Mouse (Mus musculus) CH12.LX (cell line): ENCODE measurements around the gene Rmi1. TPM values are rescaled to one million over a fixed set of nuclear protein-coding genes. Genes with fewer than 3 reads are reported as not detected.

Experiments used
- DNase-seq: peaks from one replicate; pipeline ENCODE4 v3.0.0-alpha.2; 2013; ENCODE audit errors: extremely low read depth
- H3K27ac ChIP-seq: 2 replicates; pipeline ENCODE4 v1.5.1; 2012; ENCODE audit warnings: low read depth, mild to moderate bottlenecking, control low read depth, moderate library complexity; ENCODE audit not compliant: insufficient read depth
- H3K27me3 ChIP-seq: replicated peaks from 2 replicates; pipeline ENCODE3; 2012; ENCODE audit warnings: inconsistent platforms
- H3K36me3 ChIP-seq, 2 experiments: replicated peaks in 1 of 2; 2 replicates each; pipeline versions ENCODE3 to v1.6.1; 2012; ENCODE audit warnings: inconsistent platforms in 1 of 2, low read length in 1 of 2, mild to moderate bottlenecking in 1 of 2, mixed read lengths in 1 of 2, moderate library complexity in 1 of 2; ENCODE audit not compliant: control insufficient read depth in 1 of 2, insufficient read depth in 1 of 2
- H3K4me1 ChIP-seq, 2 experiments: 2 replicates each; pipeline ENCODE4 v1.6.1; 2012; ENCODE audit warnings: inconsistent platforms in 1 of 2, moderate library complexity in 1 of 2; ENCODE audit not compliant: insufficient read depth in 2 of 2, control insufficient read depth in 1 of 2
- H3K4me2 ChIP-seq: 2 replicates; pipeline ENCODE4 v1.6.1; 2012; ENCODE audit warnings: low read depth, mild to moderate bottlenecking, control low read depth; ENCODE audit not compliant: poor library complexity, insufficient read depth, severe bottlenecking
- H3K4me3 ChIP-seq, 3 experiments: fragments of 150-350 bp in 1 of 3; sonication (generic) in 1 of 3; replicated peaks in 1 of 3; 2 replicates each; pipeline versions ENCODE3 to v1.5.1; 2011 to 2012; ENCODE audit warnings: low read depth in 2 of 3, low read length in 2 of 3, mild to moderate bottlenecking in 2 of 3, moderate library complexity in 2 of 3, control low read depth in 1 of 3, improper control_type of control experiment in 1 of 3, inconsistent platforms in 1 of 3, mixed read lengths in 1 of 3; ENCODE audit not compliant: poor library complexity in 1 of 3
- H3K79me2 ChIP-seq: replicated peaks from 2 replicates; pipeline ENCODE4 v1.6.1; 2012; ENCODE audit warnings: mild to moderate bottlenecking, moderate library complexity; ENCODE audit not compliant: control insufficient read depth, poor library complexity, insufficient read depth, severe bottlenecking; ENCODE audit errors: extremely low read depth
- H3K9ac ChIP-seq: 2 replicates; pipeline ENCODE4 v1.6.1; 2012; ENCODE audit warnings: low read depth, mild to moderate bottlenecking, control low read depth, moderate library complexity; ENCODE audit not compliant: insufficient read depth
- H3K9me3 ChIP-seq: replicated peaks from 2 replicates; pipeline ENCODE3; 2012; ENCODE audit warnings: low read length, inconsistent platforms, mixed read lengths
- CTCF ChIP-seq, 2 experiments: IDR thresholded peaks in 1 of 2; conservative IDR thresholded peaks in 1 of 2; 2 replicates each; pipeline ENCODE4 v1.5.1; 2011 to 2012; ENCODE audit warnings: low read depth in 2 of 2, low read length in 2 of 2, improper control_type of control experiment in 1 of 2, inconsistent platforms in 1 of 2, mild to moderate bottlenecking in 1 of 2, moderate library complexity in 1 of 2
- ETS1 ChIP-seq: conservative IDR thresholded peaks from 2 replicates; pipeline ENCODE4 v1.6.1; 2012; ENCODE audit warnings: low read depth, mild to moderate bottlenecking, inconsistent platforms, low read length, improper control_type of control experiment, moderate library complexity
- JUN ChIP-seq: IDR thresholded peaks from 2 replicates; pipeline ENCODE4 v1.6.1; 2011; ENCODE audit warnings: low read depth, mild to moderate bottlenecking, low read length, improper control_type of control experiment, moderate library complexity; ENCODE audit not compliant: insufficient read depth
- JUND ChIP-seq: conservative IDR thresholded peaks from 2 replicates; pipeline ENCODE4 v1.6.1; 2011; ENCODE audit warnings: low read depth, low read length, improper control_type of control experiment
- KAT2A ChIP-seq: IDR thresholded peaks from 2 replicates; pipeline ENCODE4 v1.6.1; 2012; ENCODE audit warnings: low read length, improper control_type of control experiment, inconsistent platforms; ENCODE audit not compliant: insufficient replicate concordance
- MAFK ChIP-seq: IDR thresholded peaks from 2 replicates; pipeline ENCODE4 v1.6.1; 2011; ENCODE audit warnings: low read length, improper control_type of control experiment; ENCODE audit not compliant: insufficient replicate concordance
- MAX ChIP-seq: IDR thresholded peaks from 2 replicates; pipeline ENCODE4 v1.6.1; 2011; ENCODE audit warnings: low read length, improper control_type of control experiment
- MEF2A ChIP-seq: IDR thresholded peaks from 2 replicates; pipeline ENCODE4 v1.6.1; 2014; ENCODE audit warnings: low read depth, mild to moderate bottlenecking, inconsistent platforms, low read length, improper control_type of control experiment, borderline replicate concordance
- MXI1 ChIP-seq: IDR thresholded peaks from 2 replicates; pipeline ENCODE4 v1.6.1; 2011; ENCODE audit warnings: mild to moderate bottlenecking, low read depth, low read length, improper control_type of control experiment
- NELFE ChIP-seq: IDR thresholded peaks from 2 replicates; pipeline ENCODE4 v1.6.1; 2011; ENCODE audit warnings: low read depth, low read length, improper control_type of control experiment
- NRF1 ChIP-seq: IDR thresholded peaks from 2 replicates; pipeline ENCODE4 v1.6.1; 2014; ENCODE audit warnings: low read depth, mild to moderate bottlenecking, inconsistent platforms, low read length, improper control_type of control experiment, moderate library complexity
- PAX5 ChIP-seq: IDR thresholded peaks from 2 replicates; pipeline ENCODE4 v1.6.1; 2012; ENCODE audit warnings: low read length, inconsistent platforms, mixed read lengths
- POLR2AphosphoS2 ChIP-seq: IDR thresholded peaks from 2 replicates; pipeline ENCODE4 v1.6.1; 2011; ENCODE audit warnings: low read depth, low read length, improper control_type of control experiment
- RAD21 ChIP-seq: IDR thresholded peaks from 2 replicates; pipeline ENCODE4 v1.6.1; 2011; ENCODE audit warnings: low read depth, mild to moderate bottlenecking, low read length, improper control_type of control experiment, moderate library complexity
- RCOR1 ChIP-seq: conservative IDR thresholded peaks from 2 replicates; pipeline ENCODE4 v1.6.1; 2012; ENCODE audit warnings: low read depth, mild to moderate bottlenecking, inconsistent platforms, low read length, improper control_type of control experiment
- SIN3A ChIP-seq: IDR thresholded peaks from 2 replicates; pipeline ENCODE4 v1.6.1; 2012; ENCODE audit warnings: low read length, improper control_type of control experiment, inconsistent platforms
- SMC3 ChIP-seq: IDR thresholded peaks from 2 replicates; pipeline ENCODE4 v1.6.1; 2011; ENCODE audit warnings: low read depth, low read length, improper control_type of control experiment
- TBP ChIP-seq: conservative IDR thresholded peaks from 2 replicates; pipeline ENCODE4 v1.6.1; 2011; ENCODE audit warnings: low read depth, low read length, improper control_type of control experiment
- UBTF ChIP-seq: IDR thresholded peaks from 2 replicates; pipeline ENCODE4 v1.6.1; 2012; ENCODE audit warnings: low read depth, mild to moderate bottlenecking, inconsistent platforms, low read length, improper control_type of control experiment, moderate library complexity
- USF2 ChIP-seq: conservative IDR thresholded peaks from 2 replicates; pipeline ENCODE4 v1.6.1; 2011; ENCODE audit warnings: low read depth, low read length, improper control_type of control experiment
- ZKSCAN1 ChIP-seq: IDR thresholded peaks from 2 replicates; pipeline ENCODE4 v1.6.1; 2012; ENCODE audit warnings: low read depth, inconsistent platforms, low read length, improper control_type of control experiment, borderline replicate concordance
- ZMIZ1 ChIP-seq: IDR thresholded peaks from 2 replicates; pipeline ENCODE4 v1.6.1; 2012; ENCODE audit warnings: low read depth, mild to moderate bottlenecking, inconsistent platforms, low read length, improper control_type of control experiment
- ZNF384 ChIP-seq: IDR thresholded peaks from 2 replicates; pipeline ENCODE4 v1.6.1; 2012; ENCODE audit warnings: low read depth, low read length, improper control_type of control experiment, inconsistent platforms
- dilution Hi-C: fragments of 300-500 bp; cut with MboI; formaldehyde crosslinking; loops from 2 replicates; pipeline ENCODE4 v1.14.3; 2020; ENCODE audit warnings: low sequenced_read_pairs; ENCODE audit not compliant: extremely low pct_unique_long_range_greater_than_20kb, extremely low pct_ligation_motif_present
- in situ Hi-C: fragments of 300-500 bp; cut with MboI; formaldehyde crosslinking; loops from 3 replicates; pipeline ENCODE4 v1.14.3; 2019; ENCODE audit warnings: low sequenced_read_pairs, low pct_ligation_motif_present, low pct_unique_long_range_greater_than_20kb, mixed read lengths
- polyA plus RNA-seq: library from polyadenylated mRNA; unstranded; fragments of >175 nt; gene quantifications from 2 replicates; pipeline ENCODE4 v1.2.1, GENCODE M21; 2012; ENCODE audit warnings: low read depth; ENCODE audit not compliant: insufficient read length
- total RNA-seq, 2 experiments: library from RNA; depleted of rRNA; stranded (reverse); fragments of 300-350 nt in 1 of 2; fragments of >200 nt in 1 of 2; gene quantifications; 2 replicates each; pipeline ENCODE4 v1.2.3; 2012 to 2014

Rmi1 gene
- total and polyA plus RNA-seq, 3 experiments: 6.8 to 11.0 (median 8.4) TPM

DNA sequence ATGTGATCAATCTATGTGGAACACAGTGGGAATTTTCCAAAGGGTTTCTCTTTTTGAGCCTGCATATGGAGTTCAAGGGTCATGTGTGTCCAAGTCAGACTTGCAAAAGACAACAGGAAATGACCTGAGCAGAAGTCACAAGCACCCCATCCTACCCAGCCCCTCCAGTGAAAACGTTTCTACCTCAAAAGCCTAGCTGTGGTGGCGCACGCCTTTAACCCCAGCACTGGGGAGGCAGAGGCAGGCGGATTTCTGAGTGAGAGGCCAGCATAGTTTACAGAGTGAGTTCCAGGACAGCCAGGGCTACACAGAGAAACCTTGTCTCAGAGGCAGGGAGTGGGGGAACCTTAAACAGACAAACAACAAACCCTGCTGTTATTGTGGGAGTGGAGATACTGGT, 50.2 kb downstream of the Rmi1 start:
- dilution Hi-C loops (no loop called here), in situ Hi-C loops (no loop called here)
- H3K79me2 ChIP-seq: no peaks in the 10 kb centered on the region
- H3K4me1 ChIP-seq: peaks cover 3 to 7% of the 10 kb centered on the region in 2 experiments; a peak in 3 of 4 replicates
- TF ChIP-seq ZMIZ1 (no peak), TBP (no peak), ETS1 (no peak), SIN3A (no peak), CTCF (conservative IDR thresholded peaks at IDR 0.05 in 1 of 2, IDR thresholded peaks at IDR 0.05 in 1 of 2; ENCODE audit: low read depth in 2 of 2, low read length in 2 of 2) (no peak), NRF1 (no peak), ZNF384 (no peak), RCOR1 (no peak), UBTF (no peak), POLR2AphosphoS2 (no peak), MXI1 (no peak)
- H3K4me2 ChIP-seq: no peak overlapping the region; the same call in 1 of the 2 replicates
- H3K9me3 ChIP-seq: peaks cover 7% of the 10 kb centered on the region
- no peak overlapping the region for H3K4me3 ChIP-seq
- DNase-seq: no peak
- H3K27ac ChIP-seq: no peak overlapping the region
- peaks cover 85% of the 10 kb centered on the region for H3K27me3 ChIP-seq
- no peak overlapping the region for H3K9ac ChIP-seq
- H3K36me3 ChIP-seq: no peaks in the 10 kb centered on the region

DNA sequence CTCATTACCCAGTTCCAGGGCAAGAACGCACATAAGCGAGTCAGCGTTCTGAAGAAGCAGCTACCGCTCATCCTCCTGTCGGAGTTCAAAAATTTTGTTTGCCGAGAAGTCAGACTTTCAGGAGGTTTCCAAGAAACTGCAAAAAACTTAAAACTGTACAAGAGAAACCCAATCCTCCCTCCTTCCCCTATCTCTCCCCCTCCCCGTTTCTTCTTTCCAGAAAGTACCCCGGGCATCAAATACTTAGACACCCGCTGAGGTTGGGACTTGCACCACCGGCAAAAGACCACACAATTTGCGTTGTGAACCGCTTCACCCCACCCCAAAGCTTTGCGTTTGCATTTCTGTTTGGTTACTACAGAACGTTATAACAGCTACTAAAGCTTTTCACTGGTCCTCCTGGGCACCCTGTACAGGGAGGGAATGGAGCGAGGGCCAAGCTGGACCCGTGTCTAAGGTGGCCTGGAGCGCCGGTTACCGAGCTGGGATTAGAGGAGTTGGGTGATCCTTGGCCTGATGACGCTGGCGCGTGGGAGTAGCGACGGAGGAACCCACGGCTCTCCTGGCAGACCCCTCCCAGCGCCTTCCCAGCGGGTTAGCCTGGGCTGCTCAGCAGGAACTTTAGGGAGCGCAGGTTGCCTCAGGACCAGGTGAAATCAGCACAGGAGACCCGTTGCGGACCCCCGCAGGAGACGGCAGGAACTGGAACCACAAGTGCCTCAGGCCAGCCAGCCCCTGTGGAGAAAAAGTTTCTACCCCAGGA, 50.8 kb downstream of the Rmi1 start:
- Histone ChIP-seq H3K27ac (no peak overlapping the region), H3K27me3 (peaks cover 83% of the 10 kb centered on the region), H3K4me3 (peak overlapping the region in 1 of 3 experiments; percentile 8), H3K9me3 (peaks cover 7% of the 10 kb centered on the region), H3K4me2 (peak overlapping the region; percentile 61), H3K4me1 (peaks cover 3 to 7% of the 10 kb centered on the region in 2 experiments; a peak in 3 of 4 replicates), H3K79me2 (no peaks in the 10 kb centered on the region), H3K36me3 (no peaks in the 10 kb centered on the region), H3K9ac (no peak overlapping the region)
- dilution Hi-C loops: no loop called here
- no peak for TF ChIP-seq MAFK
- TF ChIP-seq SIN3A: no peak
- no peak for TF ChIP-seq TBP
- TF ChIP-seq MEF2A: no peak
- TF ChIP-seq JUN: no peak
- no peak for TF ChIP-seq JUND
- TF ChIP-seq MAX: no peak
- no peak for TF ChIP-seq CTCF (conservative IDR thresholded peaks at IDR 0.05 in 1 of 2, IDR thresholded peaks at IDR 0.05 in 1 of 2; ENCODE audit: low read depth in 2 of 2, low read length in 2 of 2)
- no peak for TF ChIP-seq RAD21
- no peak for TF ChIP-seq KAT2A
- TF ChIP-seq ZKSCAN1: no peak
- TF ChIP-seq PAX5: no peak
- no peak for TF ChIP-seq UBTF
- TF ChIP-seq USF2: no peak
- TF ChIP-seq SMC3: no peak
- no peak for TF ChIP-seq ETS1
- no peak for TF ChIP-seq NRF1
- no peak for TF ChIP-seq NELFE
- in situ Hi-C loops: no loop called here
- DNase-seq: peak; percentile 8
